Mouse (Mus musculus) liver (tissue): ENCODE results near the gene Sppl3.
A peak's percentile ranks its signal among the peaks of the same experiment; 100 is the strongest.

ENCODE experiments used
- DNase-seq: peaks from one replicate; pipeline ENCODE4 v3.0.0-alpha.2; 2020; ENCODE audit warnings: mixed read lengths

Sppl3 gene

DNA sequence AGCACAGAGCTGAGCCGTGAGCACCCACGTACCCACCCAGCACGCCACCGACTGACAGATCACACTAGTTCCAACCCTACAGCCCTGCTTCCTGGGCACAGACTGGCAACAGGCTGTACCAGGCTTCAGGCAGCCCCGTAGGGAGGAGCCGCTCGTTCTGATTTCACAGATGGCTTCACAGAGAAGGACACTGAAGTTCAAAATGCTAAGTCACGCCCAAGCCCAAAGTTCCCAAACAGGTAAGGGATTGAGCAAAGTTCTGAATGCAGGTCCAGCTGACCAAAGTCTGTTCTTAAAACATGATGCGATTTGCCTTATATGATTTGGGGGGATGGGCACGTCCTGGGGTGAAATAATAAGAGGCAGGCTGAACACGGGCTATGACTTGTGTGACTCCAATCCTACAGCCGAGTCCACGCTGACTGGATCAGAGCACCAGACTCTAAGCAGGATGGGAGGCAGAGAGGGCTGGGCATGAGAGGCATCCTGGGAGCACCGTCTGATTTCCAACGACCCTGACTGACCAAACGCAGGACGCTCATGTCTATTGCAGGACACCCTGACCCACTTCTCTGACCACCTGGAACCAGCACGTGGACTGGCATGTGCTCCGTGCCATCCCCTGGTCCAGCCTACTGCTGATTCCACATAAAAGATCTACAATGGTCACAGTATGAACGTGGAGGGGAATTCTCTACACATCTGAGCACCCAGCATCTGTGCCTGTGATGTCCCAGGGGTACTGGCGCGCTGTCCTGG is 116.7 kb downstream of the Sppl3 start:
- DNase-seq: no peak

DNA sequence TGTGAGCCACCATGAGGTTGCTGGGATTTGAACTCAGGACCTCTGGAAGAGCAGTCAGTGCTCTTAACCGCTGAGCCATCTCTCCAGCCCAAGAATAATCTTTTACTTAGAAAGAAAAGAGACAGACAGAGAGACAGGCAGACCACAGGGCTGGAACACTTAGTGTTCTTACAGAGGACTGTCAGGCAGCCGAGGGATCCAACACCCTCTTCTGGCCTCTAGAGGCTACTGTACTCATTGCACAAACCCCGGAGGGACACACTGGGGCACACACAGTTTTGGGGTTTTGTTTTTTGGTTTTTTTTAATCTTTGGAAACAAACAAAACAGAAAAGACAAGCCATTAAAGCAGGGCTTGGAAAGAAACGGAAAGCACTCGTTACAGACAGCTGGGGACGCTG is 118.4 kb downstream of the Sppl3 start:
- DNase-seq: no peak

DNA sequence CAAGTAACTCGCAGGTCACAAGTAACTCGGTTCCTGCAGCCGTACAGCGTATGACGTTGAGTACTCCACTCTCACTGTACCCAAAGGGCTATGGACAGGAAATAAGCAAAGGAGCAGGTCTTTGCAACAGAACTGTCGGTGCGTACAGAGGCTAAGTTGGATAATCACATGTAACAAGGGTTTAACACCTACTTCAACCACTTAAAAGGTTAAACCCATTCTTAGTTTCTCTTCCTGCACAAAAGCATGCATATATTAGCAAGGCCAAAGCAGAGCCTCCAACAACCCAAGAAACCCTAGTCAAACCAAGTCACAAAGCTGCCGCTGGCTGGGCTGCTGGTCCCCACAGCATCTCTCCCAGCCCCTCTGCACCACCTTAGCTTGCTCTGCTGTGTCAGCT is 121.5 kb downstream of the Sppl3 start:
- no peak for DNase-seq

- DNase-seq: no peak
These were observed 122.6 kb downstream of the Sppl3 start for GRCm38 (mm10) chr5:115133358-115134066.

DNA sequence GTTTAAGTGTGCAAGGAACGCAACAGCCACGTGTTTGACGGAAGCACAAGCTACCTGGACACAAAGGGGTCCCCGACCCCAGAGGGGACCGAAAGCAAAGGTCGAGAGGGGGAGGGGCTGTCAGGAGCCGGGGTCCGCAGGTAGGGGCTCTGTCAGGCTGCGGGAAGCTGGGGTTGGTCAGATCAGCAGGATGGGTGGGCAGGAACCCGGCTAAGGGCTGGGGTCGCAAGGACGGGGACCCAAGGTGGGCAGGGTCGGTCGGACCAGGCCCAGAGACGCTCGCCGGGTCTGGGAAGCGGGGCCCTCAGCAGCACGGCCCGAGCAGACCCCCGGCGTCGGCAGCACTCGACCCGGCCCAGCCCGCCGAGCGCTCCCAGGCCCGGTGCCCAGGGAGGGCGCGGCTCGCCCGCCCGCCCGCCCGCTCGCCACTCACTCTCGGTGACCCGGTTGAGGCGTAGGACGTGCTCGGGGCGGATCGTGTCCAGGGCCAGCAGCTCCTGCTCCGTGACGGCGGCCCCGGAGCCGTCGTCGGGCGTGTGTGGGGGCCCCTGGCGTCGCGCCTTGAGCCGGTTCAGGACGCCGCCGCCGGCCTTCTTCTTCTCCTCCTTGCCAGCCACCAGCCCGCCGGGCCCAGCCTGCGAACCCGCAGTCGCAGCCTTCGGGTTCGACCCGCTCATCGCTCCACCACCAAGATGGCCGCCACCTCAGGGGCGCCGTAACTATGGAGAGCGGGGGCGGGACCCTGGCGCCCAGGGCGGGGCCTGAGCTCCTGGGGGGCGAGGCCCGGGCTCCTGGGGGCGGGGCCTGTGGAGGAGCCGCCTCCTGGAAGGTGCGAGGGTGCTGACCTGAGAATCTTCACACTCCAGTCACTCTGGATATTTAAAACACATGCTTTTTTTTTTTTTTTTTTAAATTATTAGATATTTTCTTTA is 123.6 kb downstream of the Sppl3 start, which contains the start of gene Unc119b:
Gene Unc119b (minus strand): TSS at position 742 of the 932 bp plus-strand sequence.
- DNase-seq: peak; percentile 92

- DNase-seq: no peak
These were observed 128.2 kb downstream of the Sppl3 start for GRCm38 (mm10) chr5:115139124-115139523.

GRCm38 (mm10) chr5:115140726-115141125 is 129.8 kb downstream of the Sppl3 start:
- DNase-seq: no peak

GRCm38 (mm10) chr5:115142166-115142697 is 131.3 kb downstream of the Sppl3 start:
- DNase-seq: no peak

GRCm38 (mm10) chr5:115143552-115143951 is 132.6 kb downstream of the Sppl3 start:
- no peak for DNase-seq

GRCm38 (mm10) chr5:115144471-115144870 is 133.5 kb downstream of the Sppl3 start:
- DNase-seq: no peak

DNA sequence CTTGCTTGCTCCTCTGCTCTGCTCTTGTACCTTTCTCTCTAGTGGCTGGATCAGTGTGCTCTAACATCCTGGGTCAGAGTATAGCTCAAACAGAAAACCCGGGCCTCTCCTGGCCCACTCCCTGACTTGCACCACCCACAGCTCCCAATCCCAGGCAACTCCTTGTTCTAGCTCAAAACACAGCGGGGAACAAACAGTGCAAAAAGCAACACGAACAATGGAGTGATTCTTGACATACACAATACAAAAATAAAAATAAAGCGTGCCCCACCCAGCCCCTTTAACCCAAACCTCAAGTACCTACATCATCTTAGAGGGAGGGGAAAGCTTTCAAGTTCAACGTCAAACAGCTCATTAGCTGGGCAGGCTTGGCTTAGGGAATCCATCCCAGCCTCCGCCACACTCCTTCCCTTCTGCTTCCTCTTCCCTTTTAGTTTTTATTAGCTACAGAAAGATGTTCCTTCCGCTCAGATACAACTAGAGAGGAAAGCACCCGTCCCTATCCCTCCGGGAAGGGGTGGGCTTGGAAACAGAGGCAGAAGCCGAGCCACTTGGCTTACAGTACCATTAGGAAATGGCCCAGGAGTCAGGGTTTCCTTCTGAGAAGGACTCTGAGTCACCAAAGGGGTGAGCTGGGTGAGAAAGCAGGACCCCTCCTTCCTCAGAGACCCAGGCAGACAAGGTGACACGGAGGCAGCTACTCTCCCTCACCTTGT is 134.5 kb downstream of the Sppl3 start:
- DNase-seq: no peak

- no peak for DNase-seq
These were observed 135.2 kb downstream of the Sppl3 start for GRCm38 (mm10) chr5:115145976-115146746.

DNA sequence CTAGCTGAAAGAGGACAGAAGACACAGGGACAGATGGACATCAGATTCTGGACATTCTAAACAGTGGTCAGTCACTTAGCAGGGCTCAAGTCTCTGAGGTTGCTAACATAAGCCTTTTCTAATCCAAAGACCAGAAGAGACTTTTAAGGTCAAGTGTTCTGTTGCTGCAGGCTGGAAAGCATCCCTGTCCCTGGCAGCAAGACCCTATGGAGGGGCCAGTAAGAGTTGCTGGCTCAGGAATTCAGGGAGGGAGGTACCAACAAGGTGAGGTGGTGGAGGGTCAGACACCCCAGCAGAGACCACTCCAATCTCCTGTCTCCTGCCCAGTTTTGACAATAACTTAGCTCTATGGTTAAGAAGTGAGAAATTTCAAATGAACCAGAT is 135.8 kb downstream of the Sppl3 start:
- no peak for DNase-seq

GRCm38 (mm10) chr5:115147388-115147787 is 136.5 kb downstream of the Sppl3 start:
- no peak for DNase-seq

DNA sequence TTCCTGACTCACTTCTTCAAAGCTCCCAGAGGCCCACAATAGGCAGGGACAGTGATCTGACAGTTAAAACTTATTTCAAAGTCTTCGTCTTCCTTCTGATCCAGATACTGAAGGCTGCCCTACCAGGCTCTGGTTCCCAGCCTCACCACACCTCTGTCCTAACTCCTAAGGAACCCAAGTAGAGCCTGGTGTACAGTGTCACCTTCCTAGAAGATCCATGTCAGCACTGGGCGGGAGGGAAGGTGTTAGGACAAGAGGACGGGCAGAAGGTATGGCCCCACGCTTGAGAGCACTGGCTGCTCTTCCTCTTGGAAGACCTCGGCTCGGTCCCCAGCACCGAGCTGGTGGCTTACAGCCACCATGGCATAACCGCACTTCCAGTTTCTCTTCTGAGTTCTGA is 137.4 kb downstream of the Sppl3 start:
- no peak for DNase-seq
